Mouse (Mus musculus) heart, adult 9 months (tissue): ENCODE data around the gene Hemk1.
"Not testable (repeated sequence)": the region's sequence is repeated elsewhere in the genome, so short reads cannot be mapped to it uniquely, and the experiment has no call there.

ENCODE experiments used
- DNase-seq, 2 experiments: peaks; one replicate each; pipeline ENCODE4 v3.0.0; 2022; ENCODE audit warnings: low spot score in 2 of 2

The Hemk1 gene

DNA sequence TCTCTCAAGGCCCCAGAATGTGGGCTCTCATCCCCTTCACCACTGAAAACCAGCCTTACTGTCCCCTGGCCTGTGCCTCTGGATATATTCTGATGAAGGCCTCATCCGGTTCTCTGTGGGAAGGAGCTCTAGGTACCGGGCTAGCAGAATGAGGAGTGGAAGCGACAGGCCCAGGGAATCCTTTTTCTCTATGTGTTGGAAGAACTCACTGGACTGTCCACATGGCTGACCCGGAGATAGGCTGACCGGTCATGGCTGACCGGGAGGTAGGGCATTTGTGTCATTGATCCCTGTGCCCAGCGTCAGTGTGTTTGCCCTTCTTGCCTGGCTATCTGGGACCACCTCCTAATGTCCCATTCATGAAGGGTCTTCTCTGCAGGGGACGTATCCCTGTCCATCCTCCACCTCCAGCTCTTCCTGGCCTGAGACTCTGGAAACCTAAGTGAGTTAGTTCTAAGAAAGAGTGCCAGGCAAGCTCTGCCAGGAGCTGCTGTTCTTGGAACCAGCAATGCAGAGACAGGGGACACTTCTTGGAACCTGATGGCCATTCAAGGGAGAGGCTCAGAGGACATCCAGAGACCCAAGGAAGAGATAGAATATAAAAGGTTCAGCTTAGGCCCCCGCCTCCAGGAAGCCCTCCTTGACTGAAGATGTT, 29.7 kb downstream of the Hemk1 start:
- no peak for DNase-seq

DNA sequence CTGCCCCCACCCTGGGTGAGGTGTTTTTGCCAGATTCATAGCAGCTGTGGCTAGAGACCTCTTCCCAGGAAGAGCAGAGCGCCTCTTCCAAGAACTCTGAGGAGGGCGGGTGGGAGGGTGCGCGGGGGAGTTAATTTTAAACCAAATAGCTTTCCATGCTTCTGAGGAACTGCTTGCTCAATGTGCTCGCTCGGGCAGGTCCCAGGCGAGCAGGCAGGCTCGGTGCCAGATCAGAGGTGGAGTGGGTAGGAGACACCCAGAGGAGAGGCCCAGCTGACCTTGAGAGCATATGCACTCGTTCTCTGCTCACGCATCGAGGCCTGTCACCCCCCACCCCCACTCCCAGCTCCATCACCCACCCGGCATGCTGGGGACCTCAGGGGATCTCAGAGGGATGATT, 30.3 kb downstream of the Hemk1 start:
- peak; percentile 71 to 84 for DNase-seq

DNA sequence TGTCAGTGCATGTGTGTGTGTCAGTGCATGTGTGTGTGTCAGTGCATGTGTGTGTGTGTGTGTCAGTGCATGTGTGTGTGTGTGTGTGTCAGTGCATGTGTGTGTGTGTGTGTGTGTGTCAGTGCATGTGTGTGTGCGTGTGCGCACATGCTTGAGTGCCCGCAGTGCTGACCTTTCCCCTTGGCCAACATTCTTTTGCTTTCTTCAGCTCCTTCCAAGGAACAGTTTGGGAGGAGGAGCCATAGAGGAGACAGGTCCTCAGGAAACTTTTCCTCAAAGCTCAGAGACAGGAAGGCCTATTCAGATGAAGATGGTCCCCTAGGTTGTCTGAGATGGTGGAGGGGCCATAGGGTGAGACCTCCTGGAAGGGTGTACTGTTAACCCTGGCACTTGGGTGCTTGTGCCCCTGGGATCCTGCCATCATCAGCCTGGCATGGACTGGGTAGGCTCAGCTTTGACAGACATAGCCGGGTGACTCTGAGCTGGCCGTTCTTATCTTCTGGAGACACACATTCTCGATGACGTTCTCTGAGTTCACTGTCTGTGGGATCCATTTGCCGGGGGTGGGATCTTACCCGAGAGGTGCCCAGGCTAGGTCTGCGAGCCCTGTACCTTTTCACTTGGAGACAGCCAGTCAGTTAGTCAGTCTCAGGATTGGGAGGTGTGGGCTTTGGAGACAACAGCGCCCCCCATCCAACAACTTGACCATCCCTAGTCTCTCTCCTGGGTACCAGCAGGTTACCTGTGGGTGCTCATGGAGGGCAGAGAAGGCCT, 30.9 kb downstream of the Hemk1 start:
- DNase-seq, result no peak

DNA sequence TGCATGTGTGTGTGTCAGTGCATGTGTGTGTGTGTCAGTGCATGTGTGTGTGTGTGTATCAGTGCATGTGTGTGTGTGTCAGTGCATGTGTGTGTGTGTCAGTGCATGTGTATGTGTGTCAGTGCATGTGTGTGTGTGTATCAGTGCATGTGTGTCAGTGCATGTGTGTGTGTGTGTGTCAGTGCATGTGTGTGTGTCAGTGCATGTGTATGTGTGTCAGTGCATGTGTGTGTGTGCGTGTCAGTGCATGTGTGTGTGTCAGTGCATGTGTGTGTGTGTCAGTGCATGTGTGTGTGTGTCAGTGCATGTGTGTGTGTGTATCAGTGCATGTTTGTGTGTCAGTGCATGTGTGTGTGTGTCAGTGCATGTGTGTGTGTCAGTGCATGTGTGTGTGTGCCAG, 31.5 kb downstream of the Hemk1 start:
- DNase-seq, result not testable (repeated sequence)

DNA sequence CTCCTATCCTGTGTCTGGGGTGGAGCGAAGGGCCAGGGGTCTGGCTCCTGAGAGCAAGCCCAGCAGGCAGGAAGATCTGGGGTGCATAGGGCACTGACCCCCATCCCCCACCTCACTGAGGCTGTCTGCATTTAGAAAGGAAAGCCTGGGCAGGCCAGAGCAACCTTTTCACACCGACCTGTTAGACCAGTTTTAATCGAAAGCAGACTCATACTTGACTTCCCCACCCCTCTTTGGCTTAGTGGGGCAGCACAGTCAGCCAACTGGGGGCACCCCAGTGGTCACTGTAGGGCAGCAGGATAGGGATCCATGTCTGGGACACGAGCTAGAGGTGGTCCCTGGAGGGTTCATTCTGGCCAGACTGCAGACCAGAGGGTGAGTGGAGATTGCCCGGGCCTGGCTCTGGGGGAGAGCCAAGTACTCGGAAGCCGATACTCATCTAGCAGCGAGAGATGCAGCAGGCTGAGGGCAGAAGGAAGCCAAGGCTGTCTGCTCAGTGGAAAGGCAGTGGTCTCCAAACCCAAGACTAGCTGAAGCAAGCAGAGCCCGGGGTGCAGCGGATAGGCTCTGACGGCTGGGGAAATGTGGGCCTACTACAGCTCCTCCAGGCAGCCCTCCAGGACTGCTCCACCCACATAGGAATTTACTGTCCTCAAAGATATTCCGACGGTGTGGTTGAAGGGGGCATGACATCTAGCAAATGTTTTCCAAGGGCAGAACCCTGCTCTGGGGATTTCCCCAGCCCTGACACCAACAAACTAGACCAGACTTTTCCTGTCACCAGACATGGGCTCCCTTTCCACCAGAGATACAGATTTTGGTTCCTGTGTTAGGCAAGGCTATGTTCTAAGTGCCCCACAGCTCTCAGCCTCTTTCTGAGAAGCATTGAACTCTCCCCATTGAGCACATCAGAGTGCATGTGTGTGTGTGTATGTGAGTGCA, 32.3 kb downstream of the Hemk1 start:
- no peak for DNase-seq

DNA sequence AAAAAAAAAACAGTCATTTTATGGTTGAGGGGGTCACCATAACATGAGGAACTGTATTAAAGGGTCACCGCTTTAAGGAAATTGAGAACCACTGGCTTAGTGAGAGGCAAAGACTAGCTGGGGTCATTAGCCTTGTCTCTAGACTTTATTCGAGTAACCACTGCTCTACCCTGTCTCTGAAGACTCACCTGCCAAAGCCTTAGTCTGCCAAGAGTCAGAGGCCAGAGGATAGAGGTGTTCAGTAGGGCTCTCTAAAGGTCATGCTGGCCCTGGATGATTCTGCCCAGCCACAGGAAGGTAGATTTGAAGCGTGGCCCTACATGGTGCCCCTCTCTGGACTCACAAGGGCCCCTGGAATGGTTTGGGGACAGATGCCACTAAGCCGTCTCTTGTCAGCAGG, 33.1 kb downstream of the Hemk1 start:
- no peak for DNase-seq

DNA sequence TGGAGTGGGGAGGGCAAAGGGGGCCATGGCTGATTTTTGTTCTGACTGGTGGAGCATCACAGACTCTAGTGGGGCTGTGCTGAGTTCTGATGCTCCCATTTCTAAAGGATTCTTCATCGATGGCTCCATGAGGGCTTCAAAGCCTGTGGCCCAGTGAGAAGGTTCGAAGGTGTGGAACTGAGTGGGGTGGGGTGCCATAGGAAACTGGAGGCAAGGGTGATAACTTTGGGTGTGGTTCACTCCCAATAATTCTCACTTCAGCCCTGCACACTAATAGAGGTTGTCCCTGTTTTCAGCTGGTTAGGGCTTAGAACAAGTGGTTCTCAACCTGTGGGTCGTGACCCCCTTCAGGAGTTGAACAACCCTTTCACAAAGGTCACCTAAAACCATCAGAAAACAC, 33.8 kb downstream of the Hemk1 start:
- DNase-seq, result no peak

DNA sequence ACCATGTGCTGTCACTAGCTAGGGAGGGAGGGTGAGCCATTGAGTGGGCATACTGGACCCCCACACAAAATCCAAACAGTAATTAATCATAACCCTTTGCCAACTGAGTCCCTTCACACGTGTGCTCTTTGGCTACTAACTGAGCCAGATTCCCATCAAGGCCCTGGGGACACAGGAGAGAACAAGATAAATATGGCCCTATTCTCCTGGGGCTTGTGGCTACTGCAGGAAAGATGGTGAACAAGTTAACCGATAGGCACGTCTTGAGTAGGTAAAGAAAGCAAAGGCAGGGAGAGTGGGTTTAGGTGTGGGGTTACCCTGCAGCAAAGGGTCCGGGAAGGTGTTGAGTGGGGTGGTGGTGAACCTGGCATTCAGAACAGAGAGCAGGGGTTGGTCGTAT, 34.2 kb downstream of the Hemk1 start:
- DNase-seq, result no peak

DNA sequence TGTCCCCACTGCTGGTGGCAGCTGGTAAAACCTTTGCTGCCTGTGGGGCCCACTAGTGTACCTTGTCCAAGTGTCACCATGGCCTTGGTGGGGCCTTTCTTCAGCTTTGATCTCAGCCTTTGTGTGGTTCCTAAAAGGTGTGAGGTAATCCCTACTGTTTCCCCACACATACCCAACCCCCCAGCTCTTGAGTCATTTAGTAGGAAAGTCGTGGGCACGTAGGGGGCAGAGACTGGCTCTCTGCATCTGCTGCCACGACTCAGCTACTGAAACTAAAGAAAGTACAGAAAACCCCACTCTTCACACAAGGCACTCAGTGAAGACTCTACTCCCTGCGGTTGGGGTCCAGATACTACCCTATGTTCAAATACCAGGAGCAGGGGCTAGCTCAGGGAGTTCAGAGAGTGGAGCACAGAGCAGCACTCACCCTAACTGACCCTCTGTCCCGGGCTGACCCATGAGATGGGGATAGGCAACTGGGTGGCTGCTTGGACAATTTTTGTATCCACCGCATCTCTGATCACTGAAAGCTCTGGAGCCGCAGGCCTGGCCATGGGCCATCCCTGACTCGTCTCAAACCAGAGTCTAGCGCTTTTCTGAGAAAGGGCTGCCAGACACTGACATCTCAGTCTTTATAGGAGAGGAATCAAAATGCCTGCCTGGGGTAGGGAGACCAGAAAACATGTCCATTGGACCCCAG, 34.9 kb downstream of the Hemk1 start:
- DNase-seq, result no peak

DNA sequence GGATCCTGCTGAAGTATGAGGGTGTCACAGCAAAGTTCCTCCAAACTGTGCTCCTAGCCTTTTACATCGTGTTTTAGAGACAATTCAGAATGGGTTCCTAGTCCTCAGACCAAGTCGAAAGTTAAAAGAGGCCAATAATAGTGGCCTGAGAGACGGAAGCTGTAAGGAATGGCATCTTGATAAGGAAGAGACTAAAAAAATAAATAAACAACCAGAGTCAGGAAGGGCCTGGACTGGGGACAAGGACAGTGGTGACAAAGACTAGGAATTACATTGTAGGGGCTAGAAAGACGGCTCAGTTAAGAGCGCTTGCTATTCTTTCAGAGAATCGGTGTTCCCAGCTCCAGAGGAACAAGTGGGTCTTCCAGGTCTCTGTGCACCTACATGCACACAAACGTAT, 35.6 kb downstream of the Hemk1 start:
- no peak for DNase-seq

DNA sequence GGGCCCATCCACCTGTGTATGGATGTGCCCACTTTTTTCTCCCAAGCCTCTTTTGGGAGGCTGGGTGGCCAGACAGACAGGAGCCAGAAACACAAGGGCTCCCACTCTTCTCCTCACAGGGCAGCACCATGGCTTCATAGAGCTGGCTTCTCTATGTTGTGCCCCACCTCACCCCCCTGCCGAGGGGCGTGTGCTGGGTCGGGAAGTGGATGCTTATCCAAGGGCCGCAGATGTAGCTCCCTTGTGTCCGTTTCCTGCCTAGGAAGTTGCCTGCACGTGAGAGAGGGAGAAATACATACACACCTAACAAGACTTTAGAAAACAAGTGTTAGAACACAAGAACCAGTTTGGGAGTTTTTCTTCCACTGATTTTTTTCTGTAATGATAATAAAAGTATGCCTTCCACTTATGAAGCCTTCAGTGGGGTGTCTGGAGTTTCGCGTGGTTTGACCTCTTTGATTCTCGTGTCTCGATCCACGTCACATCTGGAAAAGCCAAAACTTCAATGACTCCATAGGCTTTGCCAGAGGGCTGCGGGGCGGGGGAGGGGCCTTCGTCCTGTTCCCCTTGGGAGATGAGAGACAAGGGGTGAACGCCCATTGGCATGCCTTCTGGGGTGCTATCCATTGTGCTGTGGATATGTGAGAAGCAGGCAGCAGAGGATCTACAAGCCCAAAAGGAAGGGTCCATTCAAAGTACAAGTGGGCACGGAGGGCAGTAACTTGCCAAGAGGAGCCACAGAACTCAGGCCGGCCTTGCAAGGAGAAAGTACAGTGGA, 36.4 kb downstream of the Hemk1 start:
- no peak for DNase-seq

DNA sequence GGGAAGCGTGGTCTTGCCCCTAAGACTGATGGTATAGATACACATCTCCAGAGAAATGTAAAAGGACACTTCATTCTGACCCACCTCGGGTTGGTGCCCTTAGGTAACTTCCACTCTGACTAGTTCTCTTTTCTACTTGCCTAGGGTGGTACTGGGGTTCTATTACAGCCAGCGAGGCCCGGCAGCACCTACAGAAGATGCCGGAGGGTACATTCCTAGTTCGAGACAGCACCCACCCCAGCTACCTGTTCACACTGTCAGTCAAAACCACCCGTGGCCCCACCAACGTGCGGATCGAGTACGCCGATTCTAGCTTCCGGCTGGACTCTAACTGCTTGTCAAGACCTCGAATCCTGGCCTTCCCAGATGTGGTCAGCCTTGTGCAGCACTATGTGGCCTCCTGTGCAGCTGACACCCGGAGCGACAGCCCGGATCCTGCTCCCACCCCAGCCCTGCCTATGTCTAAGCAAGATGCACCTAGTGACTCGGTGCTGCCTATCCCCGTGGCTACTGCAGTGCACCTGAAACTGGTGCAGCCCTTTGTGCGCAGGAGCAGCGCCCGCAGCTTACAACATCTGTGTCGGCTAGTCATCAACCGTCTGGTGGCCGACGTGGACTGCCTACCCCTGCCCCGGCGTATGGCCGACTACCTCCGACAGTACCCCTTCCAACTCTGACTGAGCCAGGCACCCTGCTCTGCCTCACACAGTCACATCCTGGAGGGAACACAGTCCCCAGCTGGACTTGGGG, 37.8 kb downstream of the Hemk1 start:
- no peak for DNase-seq

DNA sequence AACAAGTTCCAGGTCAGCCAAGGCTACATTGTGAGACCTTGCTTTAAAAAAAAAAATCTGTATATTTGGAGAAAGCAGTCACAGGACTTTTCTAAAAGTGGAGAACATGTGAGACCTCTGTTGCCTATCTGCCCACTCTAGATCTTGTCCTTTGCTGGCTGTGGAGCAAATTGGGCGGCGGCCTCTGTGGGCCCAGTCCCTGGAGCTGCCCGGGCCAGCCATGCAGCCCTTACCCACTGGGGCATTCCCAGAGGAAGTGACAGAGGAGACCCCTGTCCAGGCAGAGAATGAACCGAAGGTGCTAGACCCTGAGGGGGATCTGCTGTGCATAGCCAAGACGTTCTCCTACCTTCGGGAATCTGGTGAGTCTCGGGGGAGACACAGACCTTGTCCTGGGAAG, 38.4 kb downstream of the Hemk1 start:
- DNase-seq, result no peak

DNA sequence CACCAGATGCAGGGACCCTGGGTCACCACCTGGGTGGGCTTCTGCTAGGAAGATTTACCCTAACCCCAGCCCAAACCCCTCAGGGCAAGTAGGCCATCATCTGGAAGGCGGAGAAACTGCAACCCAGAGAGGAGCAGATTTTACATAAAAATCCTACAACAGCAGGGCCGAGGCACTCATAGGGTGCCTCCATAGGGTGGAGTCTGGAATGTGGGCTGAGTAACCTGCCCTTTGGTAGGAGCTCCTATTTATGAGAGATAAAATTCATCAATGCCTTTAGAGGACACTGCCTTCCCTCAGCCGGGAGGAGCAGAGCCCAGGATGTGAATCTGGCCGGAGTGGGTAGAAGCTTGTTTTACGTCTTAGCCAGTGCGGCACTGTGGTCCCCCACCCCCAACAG, 39.3 kb downstream of the Hemk1 start:
- DNase-seq, result no peak

DNA sequence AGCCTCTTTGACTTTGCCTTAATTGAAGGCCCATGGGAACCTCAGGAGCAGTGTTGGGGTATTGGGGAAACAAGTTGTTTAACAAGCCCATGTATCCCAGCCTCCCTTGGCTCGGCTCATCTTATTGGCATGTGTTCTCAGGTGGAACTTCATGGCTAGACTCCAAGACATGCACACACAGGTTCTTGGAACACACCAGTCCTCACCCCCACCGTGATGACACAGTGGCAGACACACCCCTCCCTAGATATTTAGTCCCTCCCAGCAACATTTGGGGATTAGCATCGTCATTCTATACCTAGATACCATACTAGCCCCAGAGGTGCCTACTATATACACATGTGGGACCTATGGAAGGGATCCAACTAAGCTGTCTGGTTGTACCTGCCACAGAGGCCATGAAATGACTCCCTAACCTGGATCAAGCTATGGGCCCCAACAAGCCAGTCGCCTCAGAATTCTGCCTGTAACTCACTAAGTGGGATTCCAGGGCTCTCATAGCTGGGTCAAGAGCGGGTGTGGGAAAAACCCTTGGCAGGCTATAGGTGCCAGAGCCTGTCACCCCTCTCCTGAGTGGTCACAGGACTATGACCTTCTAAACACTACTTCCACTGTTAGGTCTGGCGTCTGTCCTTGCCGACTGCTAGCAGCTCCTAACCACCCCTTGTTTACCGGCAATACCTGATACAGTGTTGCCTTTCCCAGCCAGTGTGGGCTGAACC, 39.9 kb downstream of the Hemk1 start:
- peak in 1 of 2 experiments; percentile 65 for DNase-seq

DNA sequence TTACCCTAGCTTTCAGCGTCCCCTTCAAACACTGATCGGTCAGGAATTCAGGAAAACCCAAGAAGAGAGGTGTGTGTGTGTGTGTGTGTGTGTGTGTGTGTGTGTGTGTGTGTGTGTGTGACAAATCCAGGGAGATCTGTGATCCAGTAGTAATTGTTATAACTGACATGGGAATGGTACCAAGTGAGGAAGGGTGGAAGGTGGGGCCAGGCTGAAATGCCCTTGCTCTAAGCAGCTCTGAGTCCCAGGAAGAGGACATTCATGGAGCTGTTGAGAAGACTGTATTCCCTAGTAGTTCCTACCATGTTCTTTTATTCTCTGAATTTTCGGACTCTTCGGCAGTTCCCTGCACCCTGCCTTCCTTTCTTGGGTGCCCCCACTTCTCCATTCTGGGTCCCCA, 40.5 kb downstream of the Hemk1 start:
- DNase-seq, result no peak

DNA sequence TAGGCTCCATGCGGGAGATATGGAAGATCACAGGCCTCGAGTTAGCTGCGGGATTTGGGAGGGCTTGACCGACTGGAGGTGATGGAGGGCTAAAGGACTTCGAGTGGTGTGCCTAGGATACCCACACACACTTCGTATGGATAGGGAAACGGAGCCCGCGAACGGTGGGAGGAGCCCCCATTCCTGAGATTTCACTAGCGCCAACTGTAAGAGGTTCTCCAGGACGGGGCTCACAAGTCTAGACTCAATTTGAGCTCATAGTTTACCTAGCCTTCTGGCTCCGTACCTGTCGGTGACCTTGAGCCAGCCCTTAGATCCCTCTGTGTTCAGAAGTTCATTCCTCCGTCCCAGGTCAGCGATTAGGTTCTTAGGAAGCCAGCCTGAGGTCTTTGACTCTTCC, 41.1 kb downstream of the Hemk1 start:
- DNase-seq, result no peak

DNA sequence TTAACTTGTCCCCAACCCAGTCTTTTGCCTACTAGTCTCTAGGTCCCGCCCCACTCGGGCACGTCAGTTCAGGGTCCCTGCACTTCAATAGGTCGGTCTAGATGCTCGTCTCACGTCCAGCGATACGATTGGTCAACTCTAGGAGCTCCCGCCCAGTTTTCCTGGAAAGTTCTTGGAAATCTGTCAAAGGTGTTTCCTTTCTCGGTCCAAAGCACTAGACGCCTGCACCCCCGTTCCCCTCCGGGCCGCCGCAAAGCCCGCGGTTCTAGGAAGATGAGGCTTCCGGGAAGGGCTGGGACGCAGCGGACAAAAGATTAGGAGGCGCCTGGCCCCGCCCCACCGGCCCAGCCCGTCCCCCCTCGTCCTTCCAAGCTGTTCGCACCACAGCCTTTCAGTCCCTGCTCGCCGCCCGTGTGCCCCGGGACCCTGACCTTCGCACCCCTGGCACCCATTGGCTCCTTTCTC, 41.6 kb downstream of the Hemk1 start:
- DNase-seq, result peak; percentile 98 to 99

DNA sequence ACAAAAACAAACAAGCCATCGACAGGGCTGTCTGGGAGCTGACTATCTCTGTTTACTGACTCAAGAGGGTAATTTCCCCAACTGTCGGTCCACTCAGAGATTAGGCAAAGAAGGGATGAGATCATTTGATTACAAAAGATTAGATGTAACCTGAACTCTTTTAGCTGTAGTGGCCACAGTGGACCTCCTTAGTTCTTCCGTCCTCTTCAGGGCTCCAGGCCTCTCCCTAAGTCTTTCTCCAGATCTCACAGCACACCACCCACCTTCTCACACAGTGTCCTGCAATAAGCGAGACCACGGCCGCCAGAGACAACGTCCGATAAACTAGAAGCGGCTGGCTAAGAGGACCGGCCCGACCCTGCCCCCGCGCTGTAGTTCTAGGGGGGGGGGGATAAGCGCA, 42.1 kb downstream of the Hemk1 start:
- no peak for DNase-seq

DNA sequence AAGGTAGTCTGAATTCAATTTTAAA, 42.3 kb downstream of the Hemk1 start, which contains the start of gene Cish:
Gene Cish, plus strand, starts transcription at position 11 of the 25 bp plus-strand sequence.
- no peak for DNase-seq
